ENCODE assay signal across 8 mouse cellular contexts in genomic region chr1:182516758-182517676, GRCm38 (mm10). TPM values are rescaled to one million over a fixed set of nuclear protein-coding genes. Genes with fewer than 3 reads are reported as not detected.
DNase-seq lines count a peak whose midpoint lies in the region; ATAC-seq and TF ChIP-seq lines count a peak whose summit lies in the region.

Capn2 (minus strand) TSS chr1:182517608.

- H3K9ac ChIP-seq in forebrain, embryonic 14.5 days (ENCODE audit: low read length), result peak within 1 kb of the TSS; percentile 91
- H3K9ac ChIP-seq in heart, postnatal 0 days (replicated peaks; ENCODE audit: low read depth, low read length), result peak within 1 kb of the TSS; percentile 93
- H3K9ac ChIP-seq in liver, embryonic 15.5 days, result peak within 1 kb of the TSS; percentile 61
- peak within 1 kb of the TSS; percentile 95 for H3K9ac ChIP-seq in stomach, embryonic 15.5 days

- ATAC-seq in forebrain, embryonic 14.5 days, result peak; percentile 96
- ATAC-seq in heart, postnatal 0 days (ENCODE audit: insufficient read depth, low read depth), result peak; percentile 88
- peak; percentile 77 for ATAC-seq in liver, embryonic 15.5 days (ENCODE audit: insufficient read depth)
- peak; percentile 81 for ATAC-seq in stomach, embryonic 15.5 days (ENCODE audit: insufficient read depth, low FRiP score, low read depth)

- no peaks in the 10 kb centered on the region for H3K27me3 ChIP-seq in forebrain, embryonic 14.5 days (replicated peaks; ENCODE audit: control insufficient read depth, insufficient read depth, low read length)
- H3K27me3 ChIP-seq in heart, postnatal 0 days (ENCODE audit: control insufficient read depth, insufficient read depth, low read length), result no peaks in the 10 kb centered on the region
- H3K27me3 ChIP-seq in liver, embryonic 15.5 days, result peaks cover 44% of the 10 kb centered on the region
- no peaks in the 10 kb centered on the region for H3K27me3 ChIP-seq in stomach, embryonic 15.5 days (replicated peaks)

- peaks cover 4% of the 10 kb centered on the region for H3K36me3 ChIP-seq in forebrain, embryonic 14.5 days (ENCODE audit: control insufficient read depth, insufficient read depth, low read length)
- H3K36me3 ChIP-seq in heart, postnatal 0 days (replicated peaks; ENCODE audit: control insufficient read depth, insufficient read depth, low read length), result peaks cover 10% of the 10 kb centered on the region; the same call in 1 of the 2 replicates
- H3K36me3 ChIP-seq in liver, embryonic 15.5 days (replicated peaks), result no peaks in the 10 kb centered on the region
- H3K36me3 ChIP-seq in stomach, embryonic 15.5 days, result no peaks in the 10 kb centered on the region

- under 1% methylated on average over 79 of the region's 84 CpGs for WGBS in forebrain, embryonic 14.5 days
- WGBS in heart, postnatal 0 days, result under 1% methylated on average over 74 of the region's 84 CpGs
- WGBS in liver, embryonic 15.5 days (ENCODE audit: insufficient replicate concordance), result under 1% methylated on average over 84 of the region's 84 CpGs
- WGBS in stomach, embryonic 15.5 days, result under 1% methylated on average over 82 of the region's 84 CpGs

- peak within 1 kb of the TSS; percentile 93 for H3K27ac ChIP-seq in brown adipose tissue, adult 24 weeks (replicated peaks; ENCODE audit: low read depth, low read length)
- peak within 1 kb of the TSS; percentile 79 for H3K27ac ChIP-seq in forebrain, embryonic 14.5 days (ENCODE audit: low read depth, low read length)
- H3K27ac ChIP-seq in heart, postnatal 0 days (ENCODE audit: low read depth), result peak within 1 kb of the TSS; percentile 90
- peak within 1 kb of the TSS; percentile 51 for H3K27ac ChIP-seq in liver, embryonic 15.5 days (replicated peaks)
- peak within 1 kb of the TSS; percentile 87 for H3K27ac ChIP-seq in stomach, embryonic 15.5 days

- peak within 1 kb of the TSS; percentile 83 for H3K4me2 ChIP-seq in forebrain, embryonic 14.5 days (ENCODE audit: low read length)
- H3K4me2 ChIP-seq in heart, postnatal 0 days (ENCODE audit: low read depth, low read length), result peak within 1 kb of the TSS; percentile 89
- peak within 1 kb of the TSS; percentile 59 for H3K4me2 ChIP-seq in liver, embryonic 15.5 days
- H3K4me2 ChIP-seq in stomach, embryonic 15.5 days, result peak within 1 kb of the TSS; percentile 76

- peaks cover 44% of the 10 kb centered on the region for H3K4me1 ChIP-seq in brown adipose tissue, adult 24 weeks (ENCODE audit: control insufficient read depth, insufficient read depth, insufficient read length, low read length)
- peaks cover 9% of the 10 kb centered on the region for H3K4me1 ChIP-seq in forebrain, embryonic 14.5 days (ENCODE audit: control insufficient read depth, insufficient read depth, low read length)
- H3K4me1 ChIP-seq in heart, postnatal 0 days (ENCODE audit: control insufficient read depth, insufficient read depth), result peaks cover 54% of the 10 kb centered on the region
- peaks cover 22% of the 10 kb centered on the region for H3K4me1 ChIP-seq in liver, embryonic 15.5 days (replicated peaks)
- peaks cover 30% of the 10 kb centered on the region for H3K4me1 ChIP-seq in stomach, embryonic 15.5 days

- no peak; the same call in 1 of the 2 replicates for TF ChIP-seq EP300 in heart, postnatal 0 days (IDR thresholded peaks at IDR 0.05; ENCODE audit: low read depth)

- peak within 1 kb of the TSS; percentile 82 for H3K4me3 ChIP-seq in brown adipose tissue, adult 24 weeks (ENCODE audit: insufficient read depth, low read depth, low read length)
- H3K4me3 ChIP-seq in forebrain, embryonic 14.5 days (ENCODE audit: low read depth, low read length), result peak within 1 kb of the TSS; percentile 76
- H3K4me3 ChIP-seq in heart, postnatal 0 days (ENCODE audit: low read depth, low read length), result peak within 1 kb of the TSS; percentile 85
- peak within 1 kb of the TSS; percentile 60 for H3K4me3 ChIP-seq in liver, embryonic 15.5 days (replicated peaks)
- peak within 1 kb of the TSS; percentile 85 for H3K4me3 ChIP-seq in stomach, embryonic 15.5 days (replicated peaks)

- peak; percentile 71 for TF ChIP-seq CTCF in heart, postnatal 0 days (IDR thresholded peaks at IDR 0.05; ENCODE audit: low read depth)

- no peaks in the 10 kb centered on the region for H3K9me3 ChIP-seq in forebrain, embryonic 14.5 days (replicated peaks; ENCODE audit: control insufficient read depth, low read length)
- no peaks in the 10 kb centered on the region for H3K9me3 ChIP-seq in heart, postnatal 0 days (replicated peaks; ENCODE audit: control insufficient read depth, low read length)
- no peaks in the 10 kb centered on the region for H3K9me3 ChIP-seq in liver, embryonic 15.5 days (replicated peaks)
- H3K9me3 ChIP-seq in stomach, embryonic 15.5 days, result no peaks in the 10 kb centered on the region

- peak; percentile 77 for DNase-seq in CD4-positive helper T cell, adult 2 months (ENCODE audit: low read depth, low spot score)
- DNase-seq in forebrain, embryonic 14.5 days (ENCODE audit: low spot score), result peak; percentile 79
- DNase-seq in heart, postnatal 0 days (ENCODE audit: low spot score), result peak; percentile 68
- peak; percentile 90 to 94 for DNase-seq in kidney, postnatal 36 days
- peak; percentile 84 for DNase-seq in neural tube, embryonic 10.5 days (ENCODE audit: extremely low spot score, low spot score)

RNA-seq across cellular contexts. Expression of gene Capn2, which starts in this region (rescaled TPM):
- 108 and 113 TPM in 2 replicates for polyA plus RNA-seq in brown adipose tissue, adult 24 weeks (2012; ENCODE audit: insufficient read depth, insufficient read length, missing spikeins)
- polyA plus RNA-seq in forebrain, embryonic 14.5 days (2014; fragmentation: Nextera tagmentation; extraction: Ambion mirVana), result 39.6 and 53.5 TPM in 2 replicates
- 71.2 and 85.4 TPM in 2 replicates for total RNA-seq in heart, postnatal 0 days (2014; rRNA removed; ENCODE audit: low replicate concordance)
- 56.8 and 62.6 TPM in 2 replicates for polyA plus RNA-seq in heart, postnatal 0 days (2015; fragmentation: Nextera tagmentation; extraction: Ambion mirVana)
- polyA plus RNA-seq in liver, embryonic 15.5 days (2015; fragmentation: Nextera tagmentation; extraction: Ambion mirVana), result 24.1 and 26.1 TPM in 2 replicates
- 107 and 108 TPM in 2 replicates for polyA plus RNA-seq in stomach, embryonic 15.5 days (2015; fragmentation: Nextera tagmentation; extraction: Ambion mirVana)

Comparison
In these comparisons a context has a peak if more than half of its experiments do, and no peak if none do; other contexts are left out.
1. Peak in every context shown above with its lines: DNase-seq, ATAC-seq, H3K4me3 ChIP-seq and H3K27ac ChIP-seq.